Mouse (Mus musculus) frontal cortex, postnatal 36 days (tissue): ENCODE data around the gene Ctrb1.
"Not testable (repeated sequence)": the region's sequence is repeated elsewhere in the genome, so short reads cannot be mapped to it uniquely, and the experiment has no call there.

Experiments used
- DNase-seq, 2 experiments: peaks; one replicate each; pipeline ENCODE4 v3.0.0; 2022; ENCODE audit warnings: low spot score in 2 of 2

Gene Ctrb1

DNA sequence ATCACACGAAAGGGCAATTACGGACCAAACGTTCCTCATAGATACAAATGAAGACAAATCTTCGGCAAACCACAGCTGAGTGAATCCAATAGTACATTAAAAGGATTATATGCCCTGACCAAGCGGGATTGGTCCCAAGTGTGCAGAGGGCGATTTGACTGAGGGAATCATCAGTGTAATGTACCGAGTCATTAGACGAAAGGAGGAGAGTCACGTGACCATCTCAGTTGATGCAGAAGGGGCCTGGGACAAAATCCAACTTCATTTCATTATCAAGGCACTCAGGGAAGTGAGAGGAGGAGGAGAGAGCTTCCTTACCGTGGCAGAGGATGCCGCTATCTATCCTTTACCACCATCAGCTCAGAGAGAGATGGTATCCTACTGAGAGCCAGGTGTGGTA, 9.7 kb downstream of the Ctrb1 start:
- DNase-seq = no peak

DNA sequence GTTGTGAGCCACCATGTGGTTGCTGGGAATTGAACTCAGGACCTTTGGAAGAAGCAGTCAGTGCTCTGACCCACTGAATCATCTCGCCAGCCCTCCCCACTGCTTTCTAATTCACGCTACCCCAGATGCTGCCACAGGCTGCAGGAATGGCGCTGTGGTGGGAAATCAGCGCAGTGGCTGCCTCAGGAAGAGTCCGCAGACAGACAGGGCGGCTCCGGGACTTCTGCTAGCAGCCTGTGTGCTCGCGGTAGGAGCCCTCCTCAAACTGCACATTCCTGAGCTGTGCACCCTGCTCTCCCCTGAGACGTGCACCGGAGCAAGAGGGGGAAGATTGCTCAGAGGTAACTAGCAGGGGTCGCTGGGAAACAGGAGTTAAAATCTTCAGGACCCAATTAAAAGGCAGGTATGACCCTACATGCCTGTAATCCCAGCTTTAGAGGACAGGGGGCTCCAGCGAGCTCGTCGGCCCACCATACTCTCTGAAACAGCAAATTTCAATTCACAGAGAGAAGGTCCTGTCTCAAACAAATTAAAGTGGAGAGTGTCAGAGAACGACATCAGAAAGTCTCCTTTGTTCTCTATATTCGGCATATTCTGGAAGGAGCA, 10.3 kb downstream of the Ctrb1 start:
- no peak for DNase-seq

DNA sequence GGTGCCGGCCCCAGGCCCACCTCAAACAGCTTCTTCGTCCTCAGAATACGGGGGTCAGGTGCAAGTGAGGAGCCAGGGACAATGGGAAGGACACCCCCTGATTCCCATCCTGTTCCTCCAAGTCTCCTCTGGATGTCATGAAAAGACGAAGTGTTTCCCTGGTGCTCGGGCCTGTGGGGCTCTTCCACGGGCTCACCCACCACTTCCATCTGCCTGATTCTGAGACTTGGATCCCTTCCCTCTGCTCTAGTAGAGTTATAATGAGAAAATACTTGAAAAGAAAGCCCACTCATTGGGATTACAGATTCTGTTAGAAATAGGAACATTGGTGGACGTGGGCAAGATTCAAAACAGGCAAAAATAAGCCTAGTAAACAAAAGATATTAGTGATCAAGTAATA, 12.0 kb downstream of the Ctrb1 start:
- DNase-seq = peak; percentile 40 to 71

DNA sequence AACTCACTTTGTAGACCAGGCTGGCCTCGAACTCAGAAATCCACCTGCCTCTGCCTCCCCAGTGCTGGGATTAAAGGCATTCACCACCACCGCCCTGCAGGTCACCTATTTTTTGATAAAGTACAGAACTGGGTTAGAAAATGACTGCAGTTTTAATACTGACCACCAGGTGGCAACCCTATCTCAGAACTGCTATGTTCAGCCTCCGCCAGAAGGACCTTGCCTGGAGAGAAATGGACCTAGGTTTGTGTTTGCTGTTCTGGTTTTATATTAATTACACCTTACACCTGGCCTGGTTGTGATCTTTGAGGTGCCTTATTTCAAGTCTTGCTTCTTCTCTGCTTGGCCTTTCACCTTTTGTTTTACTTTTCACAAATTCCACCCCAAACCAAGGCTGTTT, 12.7 kb downstream of the Ctrb1 start:
- peak; percentile 32 to 81 for DNase-seq

DNA sequence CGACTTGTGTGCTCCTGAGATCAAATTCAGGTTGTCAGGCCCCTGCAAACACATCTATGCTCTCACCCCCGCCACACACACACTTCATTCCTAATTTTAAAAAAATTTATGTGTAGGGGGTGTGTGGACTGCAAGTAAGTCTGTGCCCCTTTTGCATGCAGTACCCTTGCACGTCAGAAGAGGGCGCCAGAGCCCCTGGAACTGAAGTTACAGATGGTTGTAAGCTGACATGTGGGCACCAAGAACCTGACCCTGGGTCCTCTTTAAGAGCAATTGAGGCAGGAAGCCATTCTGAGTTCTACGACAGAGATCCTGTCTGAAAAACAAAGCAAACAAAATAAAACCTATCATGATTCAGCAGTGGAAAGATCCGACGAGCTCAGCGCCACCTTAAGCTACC, 14.6 kb downstream of the Ctrb1 start:
- DNase-seq = no peak

DNA sequence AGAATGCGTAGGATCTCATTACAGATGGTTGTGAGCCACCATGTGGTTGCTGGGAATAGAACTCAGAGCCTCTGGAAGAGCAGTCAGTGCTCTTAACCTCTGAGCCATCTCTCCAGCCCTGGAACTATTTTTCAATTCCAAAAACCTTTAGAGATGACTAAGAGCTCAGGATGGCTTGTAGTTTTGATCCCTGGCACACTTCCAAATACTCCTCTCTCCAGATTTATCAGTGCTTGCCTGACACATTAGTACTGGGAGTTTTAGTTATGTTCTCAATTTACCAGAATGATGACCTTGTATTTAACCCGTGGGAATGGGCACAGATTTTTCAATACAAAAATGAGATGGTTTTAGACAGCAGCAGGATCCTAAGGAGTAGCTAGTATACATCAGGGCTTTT, 24.1 kb downstream of the Ctrb1 start:
- DNase-seq = no peak

DNA sequence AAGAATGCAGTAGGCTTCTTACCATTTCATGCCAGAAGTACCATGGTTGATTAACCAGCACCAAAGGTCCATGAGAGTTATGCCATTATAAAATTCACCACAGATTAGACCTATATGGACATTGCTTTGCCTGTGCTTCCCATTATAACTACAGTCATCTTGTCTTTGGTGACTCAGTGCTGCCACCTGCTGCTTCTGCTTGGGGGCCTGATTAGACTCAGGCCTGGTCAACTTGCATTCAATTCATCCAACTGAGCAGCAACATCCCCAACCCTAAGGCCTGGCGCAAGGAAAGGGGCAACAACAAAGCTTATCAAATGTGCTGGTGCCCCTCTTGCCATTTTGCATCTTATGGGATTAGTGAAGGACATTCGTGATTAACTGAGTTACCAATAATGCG, 28.3 kb downstream of the Ctrb1 start:
- DNase-seq = peak; percentile 67 to 85

DNA sequence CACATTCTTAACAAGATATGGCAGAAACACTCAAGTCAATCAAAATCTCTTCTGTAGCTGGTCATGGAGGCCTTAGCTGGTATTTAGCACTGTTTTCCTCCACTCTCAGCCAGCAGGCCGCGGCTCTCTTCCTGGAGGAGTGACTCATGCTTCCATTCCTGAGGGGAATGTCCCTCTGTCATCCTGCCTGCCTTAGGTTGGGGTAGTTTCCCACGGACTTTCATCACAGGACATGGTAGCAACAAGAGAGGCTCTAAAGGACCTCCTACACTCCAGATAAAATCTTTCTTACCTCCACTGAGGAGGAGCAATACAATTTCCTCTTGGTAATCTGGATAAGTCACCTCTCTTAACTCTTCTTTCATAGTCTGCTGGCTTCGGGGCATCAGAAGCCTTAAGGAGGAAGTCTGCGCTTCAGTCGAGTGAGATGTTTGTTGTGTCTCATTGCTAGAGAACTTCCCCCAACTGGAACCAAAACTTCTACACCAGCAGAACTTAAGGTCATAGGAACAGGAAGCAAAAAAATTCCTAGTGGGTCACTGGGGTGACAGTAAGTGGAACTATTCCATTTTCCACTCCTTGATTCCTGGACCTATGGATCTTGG, 31.9 kb downstream of the Ctrb1 start:
- DNase-seq = no peak

DNA sequence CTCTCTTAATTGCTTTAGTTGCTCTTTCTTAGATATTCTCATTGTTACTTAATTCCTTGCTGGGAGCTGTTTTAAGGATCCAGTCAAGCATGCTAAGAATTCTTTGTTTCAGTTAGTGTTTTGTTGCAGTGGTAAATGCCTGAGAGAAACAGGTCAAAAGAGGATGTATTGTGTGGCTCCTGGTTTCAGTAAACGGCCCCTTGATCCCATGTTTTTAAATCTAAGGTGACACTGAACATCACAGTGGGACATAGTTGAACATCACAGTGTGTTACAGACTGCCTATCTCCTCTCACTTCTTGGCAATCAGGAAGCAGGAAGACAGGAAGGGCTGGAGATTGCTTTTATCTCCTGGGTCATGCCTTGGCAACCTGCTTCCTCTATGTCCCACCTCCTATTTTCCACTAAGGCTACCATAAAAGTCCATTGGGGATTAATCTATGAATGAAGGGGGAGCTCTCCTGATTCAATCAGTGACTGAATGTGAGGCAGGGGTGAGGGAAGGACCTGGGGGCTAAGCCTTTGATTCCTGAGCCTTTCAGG, 33.4 kb downstream of the Ctrb1 start:
- no peak for DNase-seq

DNA sequence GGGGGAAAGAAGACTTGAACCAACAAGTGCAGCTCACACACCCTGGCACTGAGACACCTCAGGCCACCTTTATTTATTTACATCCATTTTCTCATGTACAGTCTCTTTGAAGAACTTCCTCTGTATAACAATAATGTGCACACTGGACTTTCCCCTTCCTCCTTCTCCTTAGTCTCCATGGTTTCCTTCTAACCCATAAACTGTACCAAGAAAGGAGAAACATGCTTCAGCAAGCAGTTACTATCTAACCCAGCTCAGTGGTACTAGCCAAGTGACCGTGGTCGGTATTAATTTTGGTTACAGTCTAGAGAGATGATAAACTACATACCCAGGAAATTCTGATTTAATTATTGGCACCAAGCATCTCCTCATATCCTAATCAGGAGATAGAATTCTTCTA, 37.3 kb downstream of the Ctrb1 start:
- DNase-seq = no peak

DNA sequence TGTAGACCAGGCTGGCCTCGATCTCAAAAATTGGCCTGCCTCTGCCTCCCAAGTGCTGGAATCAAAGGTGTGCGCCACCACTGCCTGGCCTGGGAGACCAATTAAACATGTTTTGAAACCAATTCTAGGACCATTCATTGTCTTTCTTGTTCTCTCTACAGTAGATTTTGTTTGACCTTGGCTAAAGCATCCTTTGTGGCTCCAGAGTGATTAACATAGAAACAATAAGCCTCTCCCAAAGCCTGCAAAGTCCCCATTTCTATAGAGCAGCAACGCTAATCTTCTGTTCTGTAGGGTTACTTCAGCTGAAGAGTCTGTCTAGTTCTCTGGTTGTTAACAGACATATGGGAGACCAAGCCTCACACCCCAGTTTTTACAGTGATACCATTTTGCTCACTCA, 40.2 kb downstream of the Ctrb1 start:
- DNase-seq = no peak

DNA sequence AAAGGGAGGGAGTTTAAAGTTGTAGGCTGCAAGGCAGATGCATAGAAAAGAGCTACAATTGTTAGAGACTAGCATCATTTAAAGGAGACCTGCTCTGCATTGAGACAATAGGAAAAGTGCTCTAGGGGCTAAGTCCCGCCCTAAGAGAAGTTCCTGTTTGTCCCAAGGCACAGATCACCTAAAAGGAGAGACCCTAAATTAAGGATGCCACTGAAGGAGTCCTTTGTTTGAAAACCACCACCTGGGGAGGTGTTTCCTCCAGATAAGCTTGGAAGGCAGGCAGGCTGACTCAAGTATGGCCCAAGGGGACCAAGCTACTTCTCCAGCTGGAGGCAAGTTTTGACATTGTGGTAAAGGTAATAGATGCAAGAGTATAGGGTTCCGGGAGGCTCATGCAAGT, 42.0 kb downstream of the Ctrb1 start:
- DNase-seq = no peak

DNA sequence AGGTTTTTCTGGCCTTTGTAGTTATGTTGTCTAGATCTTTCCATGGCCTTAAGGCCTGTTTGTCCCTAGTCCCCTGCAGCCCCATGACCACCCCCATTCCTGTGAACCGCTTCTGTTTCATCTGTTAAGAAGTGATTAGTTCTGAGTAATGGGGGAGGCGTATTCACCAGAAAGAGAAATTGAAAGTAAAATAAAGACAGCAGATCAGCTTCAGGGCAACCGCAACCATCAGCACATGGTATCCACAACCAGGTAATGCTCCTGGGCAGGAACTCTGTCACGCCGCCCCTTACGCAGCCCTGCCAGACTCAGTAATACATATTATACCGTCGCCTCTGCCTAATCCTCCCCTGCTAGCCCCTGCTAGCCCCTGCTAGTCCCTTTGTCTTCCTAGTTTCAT, 45.1 kb downstream of the Ctrb1 start:
- no peak for DNase-seq

DNA sequence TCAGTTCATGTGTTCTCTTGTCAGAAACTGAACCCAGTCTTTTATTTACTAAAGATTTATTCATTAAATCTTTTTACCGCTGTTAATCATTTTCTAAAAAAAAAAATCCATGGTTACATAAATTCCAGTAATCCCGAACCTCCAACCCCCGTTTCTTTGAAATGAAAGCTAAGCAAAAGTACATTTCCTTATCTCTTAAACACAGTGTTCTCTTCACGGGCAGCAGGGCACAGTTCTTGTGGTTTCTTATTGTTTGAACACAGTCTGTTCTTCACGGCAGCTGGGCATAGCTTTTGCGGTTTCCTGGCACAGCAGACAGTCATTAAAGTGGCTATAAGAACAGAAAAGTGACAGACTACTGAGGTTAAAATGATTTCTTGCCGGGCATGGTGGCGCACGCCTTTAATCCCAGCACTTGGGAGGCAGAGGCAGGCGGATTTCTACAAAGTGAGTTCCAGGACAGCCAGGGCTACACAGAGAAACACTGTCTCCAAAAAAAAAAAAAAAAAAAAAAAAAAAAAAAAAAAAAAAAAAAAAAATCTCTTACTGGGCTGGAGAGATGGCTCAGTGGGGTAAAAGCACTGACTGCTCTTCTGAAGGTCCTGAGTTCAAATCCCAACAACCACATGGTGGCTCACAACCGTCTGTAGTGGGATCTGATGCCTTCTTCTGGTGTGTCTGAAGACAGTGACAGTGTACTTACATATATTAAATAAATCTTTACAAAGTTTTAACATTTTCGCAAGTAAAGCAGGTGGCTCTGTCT, 46.3 kb downstream of the Ctrb1 start:
- not testable (repeated sequence) for DNase-seq

DNA sequence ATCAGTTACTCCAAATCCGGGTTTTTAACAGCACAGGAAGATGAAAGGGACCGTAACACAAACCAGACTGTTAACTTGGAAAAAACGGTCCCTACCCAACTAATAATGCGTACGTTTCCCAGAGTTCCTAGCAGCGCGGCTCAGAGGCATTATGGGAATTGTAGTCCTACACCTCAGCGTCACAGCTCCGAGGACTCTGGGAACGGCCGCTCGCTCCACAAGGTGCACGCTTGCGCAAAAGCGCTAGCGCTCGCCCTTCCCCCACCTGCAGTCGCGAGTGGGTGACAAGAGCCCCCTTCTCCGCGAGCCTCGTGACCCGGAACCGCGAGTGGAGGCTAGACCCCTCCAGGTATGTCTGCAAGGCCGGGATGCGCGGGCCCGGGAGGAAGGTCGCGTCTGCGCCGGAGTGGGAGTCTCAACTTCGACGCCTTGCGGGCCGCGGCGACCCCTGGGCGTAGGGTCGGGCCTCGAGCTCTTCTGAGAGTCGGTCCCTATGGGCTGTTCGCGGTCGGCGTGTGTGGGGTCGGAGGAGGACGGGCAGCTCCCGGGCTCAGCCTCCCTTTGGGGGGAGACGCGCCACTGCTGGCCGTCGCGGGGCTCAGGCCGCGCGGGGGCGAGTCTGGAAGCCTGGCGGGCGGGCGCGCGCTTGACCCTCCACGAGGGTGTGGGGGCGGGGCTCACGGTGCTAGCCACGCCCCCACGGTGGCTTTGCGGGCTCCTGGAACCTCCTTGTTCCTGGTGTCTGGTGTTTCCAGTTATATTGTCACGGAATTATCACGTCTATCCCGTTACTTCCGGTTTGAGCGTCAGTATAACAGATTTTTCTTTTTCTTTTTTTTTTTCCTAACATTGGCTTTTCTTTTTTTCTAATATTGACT, 47.3 kb downstream of the Ctrb1 start, which contains the start of gene Zfp1:
Zfp1 (plus strand) TSS at position 138 of the 878 bp plus-strand sequence.
- DNase-seq = peak; percentile 89 to 95

DNA sequence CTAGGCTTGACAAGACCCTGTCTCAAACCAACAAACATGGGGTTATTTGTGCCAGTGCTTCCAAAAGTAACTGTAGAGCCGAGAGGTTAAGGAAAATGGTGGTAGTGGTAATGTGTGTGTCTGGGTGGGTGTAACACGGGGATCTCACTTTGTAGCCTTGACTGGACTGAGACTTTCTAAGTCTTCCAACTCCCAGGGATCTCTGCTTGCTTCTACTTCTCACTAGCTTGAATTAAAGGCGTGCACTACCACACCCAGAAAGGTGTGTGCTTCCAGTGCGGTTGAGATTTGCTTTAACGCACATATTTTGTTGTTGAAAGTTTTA, 47.9 kb downstream of the Ctrb1 start:
- no peak for DNase-seq

DNA sequence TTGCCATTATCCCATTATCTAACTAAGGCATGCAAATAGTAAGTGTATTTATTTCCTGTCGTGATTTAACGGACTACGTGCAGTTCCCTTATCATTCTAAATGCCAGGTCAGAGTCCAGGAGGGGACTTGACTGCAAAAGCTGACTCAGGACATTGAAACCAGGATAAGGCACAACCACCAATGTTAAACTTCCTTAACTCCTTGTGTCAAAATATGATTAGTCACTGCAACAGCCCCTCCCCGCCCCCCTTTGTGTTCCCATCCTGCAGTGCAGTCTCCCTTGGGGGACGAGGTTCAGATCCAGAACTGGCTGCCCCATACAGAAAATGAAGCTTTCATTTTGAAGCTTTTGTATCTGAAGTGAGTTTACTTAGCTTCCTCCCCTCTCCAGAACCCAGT, 48.3 kb downstream of the Ctrb1 start:
- DNase-seq = no peak

DNA sequence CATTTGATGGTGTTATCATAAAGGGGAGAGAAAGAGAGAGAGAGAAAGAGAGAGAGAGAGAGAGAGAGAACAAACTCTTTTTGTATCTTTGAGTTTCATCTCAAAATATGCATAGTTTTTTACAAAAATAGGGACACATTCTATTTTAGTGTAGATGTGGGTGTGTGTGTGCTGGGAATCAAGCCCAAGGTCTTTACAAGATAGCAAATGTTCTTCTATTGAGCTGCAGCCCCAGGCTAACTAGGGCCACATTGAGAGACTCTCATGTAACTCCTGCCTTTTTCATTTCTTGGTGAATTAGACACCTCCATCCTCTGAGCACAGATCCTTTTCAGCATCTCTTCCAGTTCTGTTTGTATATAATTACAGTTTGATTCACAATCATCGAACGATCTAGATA, 49.7 kb downstream of the Ctrb1 start:
- DNase-seq = peak in 1 of 2 experiments; percentile 49

DNA sequence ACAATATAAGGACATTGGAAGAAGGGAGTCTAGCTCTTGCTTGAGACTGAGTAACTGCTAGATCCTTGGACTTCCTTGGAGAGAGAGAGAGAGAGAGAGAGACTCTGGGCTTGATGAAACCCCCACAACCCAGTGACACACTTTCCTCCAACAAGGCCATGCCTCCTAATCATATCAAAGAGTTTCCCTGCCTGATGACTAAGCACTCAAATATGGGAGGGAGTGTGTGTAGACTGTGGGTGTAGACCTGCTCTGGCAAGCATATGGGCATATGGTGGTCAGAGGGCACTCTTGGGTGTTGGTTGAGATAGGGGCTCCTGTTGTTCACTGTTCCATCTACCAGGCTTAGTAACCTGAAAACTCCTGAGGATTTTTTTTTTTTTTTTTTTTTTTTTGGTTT, 52.7 kb downstream of the Ctrb1 start:
- no peak for DNase-seq
